Mouse (Mus musculus): ENCODE measurements around the gene Lhx6.

GRCm38 (mm10) chr2:36061409-36061808 lies 43.8 kb downstream of the Lhx6 start:
- no peak for TF ChIP-seq POLR2A (IDR thresholded peaks at IDR 0.05; ENCODE audit: low read depth, low read length)
- no peak for TF ChIP-seq CTCF (IDR thresholded peaks at IDR 0.05; ENCODE audit: extremely low read depth, insufficient read depth, insufficient read length, insufficient replicate concordance)

Data from spleen, adult 2 months (tissue).